Mouse (Mus musculus): ENCODE results near the gene Orm1. TPM values are rescaled to one million over a fixed set of nuclear protein-coding genes. Genes with fewer than 3 reads are reported as not detected.

Orm1 gene
- polyA plus RNA-seq (2012; rRNA removed; ENCODE audit: low replicate concordance), result 0.13 and 0.50 TPM in 2 replicates

GRCm38 (mm10) chr4:63344295-63344694, at the start of gene Orm1:
TSS of gene Orm1 (plus strand) at chr4:63344560.

GRCm38 (mm10) chr4:63355877-63356665, 11.7 kb downstream of the Orm1 start, which contains the start of gene Orm3:
TSS of gene Orm3 (plus strand) at chr4:63356162.

GRCm38 (mm10) chr4:63362150-63362549, 17.8 kb downstream of the Orm1 start, which contains the start of gene Orm2:
TSS of gene Orm2 (plus strand) at chr4:63362449.

Other genes with a start within 250 kb of the Orm1 start
- 1.9 and 6.2 TPM in 2 replicates for gene Ambp, start 189.8 kb upstream of the Orm1 start, polyA plus RNA-seq (2012; rRNA removed; ENCODE audit: low replicate concordance)
- 5.1 and 13.5 TPM in 2 replicates for gene Kif12, start 172.4 kb upstream of the Orm1 start, polyA plus RNA-seq (2012; rRNA removed; ENCODE audit: low replicate concordance)
- gene Col27a1, start 130.6 kb upstream of the Orm1 start, polyA plus RNA-seq (2012; rRNA removed; ENCODE audit: low replicate concordance), result 4.4 and 7.8 TPM in 2 replicates
- not detected in 2 replicates for gene Orm3, start 11.6 kb downstream of the Orm1 start, polyA plus RNA-seq (2012; rRNA removed; ENCODE audit: low replicate concordance)
- not detected in 2 replicates for gene Orm2, start 17.9 kb downstream of the Orm1 start, polyA plus RNA-seq (2012; rRNA removed; ENCODE audit: low replicate concordance)
- 6.0 and 10.6 TPM in 2 replicates for gene Akna, start 58.8 kb downstream of the Orm1 start, polyA plus RNA-seq (2012; rRNA removed; ENCODE audit: low replicate concordance)
- gene Whrn, start 151.4 kb downstream of the Orm1 start, polyA plus RNA-seq (2012; rRNA removed; ENCODE audit: low replicate concordance), result 16.1 and 30.1 TPM in 2 replicates
- 12.3 and 12.4 TPM in 2 replicates for gene Atp6v1g1, start 200.2 kb downstream of the Orm1 start, polyA plus RNA-seq (2012; rRNA removed; ENCODE audit: low replicate concordance)
- gene Tmem268, start 214.2 kb downstream of the Orm1 start, polyA plus RNA-seq (2012; rRNA removed; ENCODE audit: low replicate concordance), result 5.7 and 7.8 TPM in 2 replicates